Mouse (Mus musculus) megakaryocyte, embryonic 14.5 days (primary cell): ENCODE results near the gene Pak4.

ENCODE experiments used
- FLI1 ChIP-seq: IDR thresholded peaks from 2 replicates; pipeline ENCODE4 v1.6.1; 2012; ENCODE audit warnings: low read length, inconsistent platforms, mixed read lengths
- GATA1 ChIP-seq: IDR thresholded peaks from 3 replicates; pipeline ENCODE4 v1.6.1; 2012; ENCODE audit warnings: mixed read lengths, low read length, inconsistent platforms, borderline replicate concordance

DNA sequence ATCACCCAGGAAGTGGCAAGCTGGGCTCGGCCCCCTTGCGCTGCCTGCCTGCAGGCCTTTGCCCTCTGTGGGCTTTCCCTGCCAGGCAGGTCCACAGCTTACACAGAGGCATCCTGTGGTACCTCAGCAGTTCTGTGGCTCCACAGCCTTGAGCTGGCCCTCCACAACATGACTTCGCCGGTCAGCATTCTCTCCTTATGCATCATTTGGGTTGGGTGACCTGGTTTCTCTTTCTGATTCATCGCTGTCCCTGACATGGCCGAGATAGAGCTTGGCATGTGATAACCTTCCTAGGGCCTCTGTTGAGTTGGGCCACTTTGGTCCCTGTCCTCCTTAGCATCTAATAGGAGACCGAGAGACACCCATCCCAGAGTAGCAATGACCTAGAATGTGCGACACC is 8.0 kb upstream of the Pak4 start:
- TF ChIP-seq GATA1 (no peak), FLI1 (no peak)
